9 mouse cellular contexts compared by ENCODE assay signal in genomic region chr2:52438013-52438412, GRCm38 (mm10). TPM values are rescaled to one million over a fixed set of nuclear protein-coding genes. Genes with fewer than 3 reads are reported as not detected.
DNase-seq lines count a peak whose midpoint lies in the region; ATAC-seq lines count a peak whose summit lies in the region.
"Had no signal": no experiment of that assay in that cellular context is flagged by ENCODE, and none has a peak within 500 bp of the region (broad histone marks: within the 10 kb centered on the region; RNA-seq: fewer than 3 reads in every experiment).

No protein-coding gene starts in this region.

- H3K9me3 ChIP-seq in midbrain, embryonic 16.5 days (replicated peaks; ENCODE audit: control insufficient read depth, low read length, poor library complexity, severe bottlenecking), result no peaks in the 10 kb centered on the region
- H3K9me3 ChIP-seq in midbrain, embryonic 15.5 days, result no peaks in the 10 kb centered on the region
- H3K9me3 ChIP-seq in heart, embryonic 13.5 days, result no peaks in the 10 kb centered on the region
- H3K9me3 ChIP-seq in lung, embryonic 16.5 days (ENCODE audit: control insufficient read depth, low read length), result no peaks in the 10 kb centered on the region
- H3K9me3 ChIP-seq: liver, embryonic 15.5 days had no signal

- no peaks in the 10 kb centered on the region for H3K27me3 ChIP-seq in midbrain, embryonic 16.5 days (ENCODE audit: control insufficient read depth, insufficient read depth, low read depth, low read length)
- H3K27me3 ChIP-seq in midbrain, embryonic 15.5 days (replicated peaks), result no peaks in the 10 kb centered on the region
- no peaks in the 10 kb centered on the region for H3K27me3 ChIP-seq in heart, embryonic 13.5 days (replicated peaks)
- no peaks in the 10 kb centered on the region for H3K27me3 ChIP-seq in lung, embryonic 16.5 days (ENCODE audit: control insufficient read depth, insufficient read depth, low read depth, low read length)
- H3K27me3 ChIP-seq: liver, embryonic 15.5 days had no signal

- intact Hi-C loops in gastrocnemius, postnatal 14 days (cut with DNase I; ENCODE audit: low total_unique reads), result loop anchor here (10.0 kb wide), 1 partner anchor 137 kb away; no protein-coding TSS in a partner anchor

- no peak overlapping the region for H3K9ac ChIP-seq in midbrain, embryonic 16.5 days (ENCODE audit: low read depth, low read length)
- no peak overlapping the region for H3K9ac ChIP-seq in midbrain, embryonic 15.5 days
- no peak overlapping the region for H3K9ac ChIP-seq in heart, embryonic 13.5 days
- H3K9ac ChIP-seq in lung, embryonic 16.5 days (ENCODE audit: low read length), result no peak overlapping the region
- H3K9ac ChIP-seq: liver, embryonic 15.5 days had no signal

- 53% methylated on average over 6 of the region's 6 CpGs for WGBS in midbrain, embryonic 16.5 days
- 61% methylated on average over 6 of the region's 6 CpGs for WGBS in midbrain, embryonic 15.5 days
- 13% methylated on average over 6 of the region's 6 CpGs for WGBS in heart, embryonic 13.5 days
- WGBS in lung, embryonic 16.5 days, result 23% methylated on average over 6 of the region's 6 CpGs

- no peak overlapping the region for H3K27ac ChIP-seq in midbrain, embryonic 16.5 days (ENCODE audit: low read length)
- no peak overlapping the region for H3K27ac ChIP-seq in midbrain, embryonic 15.5 days
- H3K27ac ChIP-seq in heart, embryonic 13.5 days (replicated peaks), result peak overlapping the region; percentile 82
- no peak overlapping the region for H3K27ac ChIP-seq in lung, embryonic 16.5 days (ENCODE audit: low read length)
- H3K27ac ChIP-seq: liver, embryonic 15.5 days had no signal

- peaks cover 4% of the 10 kb centered on the region; the same call in 1 of the 2 replicates for H3K36me3 ChIP-seq in midbrain, embryonic 16.5 days (ENCODE audit: control insufficient read depth, insufficient read depth, low read length)
- H3K36me3 ChIP-seq in midbrain, embryonic 15.5 days (replicated peaks), result no peaks in the 10 kb centered on the region; the same call in 1 of the 2 replicates
- no peaks in the 10 kb centered on the region for H3K36me3 ChIP-seq in heart, embryonic 13.5 days
- H3K36me3 ChIP-seq in lung, embryonic 16.5 days (ENCODE audit: control insufficient read depth, insufficient read depth, low read length), result no peaks in the 10 kb centered on the region
- H3K36me3 ChIP-seq: liver, embryonic 15.5 days had no signal

- H3K4me3 ChIP-seq in midbrain, embryonic 16.5 days (ENCODE audit: low read depth, low read length), result no peak overlapping the region
- no peak overlapping the region for H3K4me3 ChIP-seq in midbrain, embryonic 15.5 days
- no peak overlapping the region for H3K4me3 ChIP-seq in heart, embryonic 13.5 days
- H3K4me3 ChIP-seq in lung, embryonic 16.5 days (ENCODE audit: low read length), result no peak overlapping the region
- H3K4me3 ChIP-seq: liver, embryonic 15.5 days had no signal

- no peak overlapping the region for H3K4me2 ChIP-seq in midbrain, embryonic 16.5 days (ENCODE audit: low read length)
- no peak overlapping the region for H3K4me2 ChIP-seq in midbrain, embryonic 15.5 days
- peak overlapping the region; percentile 6; the same call in 1 of the 2 replicates for H3K4me2 ChIP-seq in heart, embryonic 13.5 days
- H3K4me2 ChIP-seq in lung, embryonic 16.5 days (ENCODE audit: low read depth, low read length), result no peak overlapping the region
- H3K4me2 ChIP-seq: liver, embryonic 15.5 days had no signal

- DNase-seq in adrenal gland, postnatal 4 days (ENCODE audit: low spot score in 2 of 2), result peak; percentile 24 to 58
- no peak for DNase-seq in urinary bladder, adult 18-20 months (ENCODE audit: low spot score in 2 of 2)
- DNase-seq in gastrocnemius, postnatal 14 days, result no peak
- DNase-seq in spleen, postnatal 14 days (ENCODE audit: low spot score in 2 of 2), result no peak

- 0 out of 2 replicates have a peak, but pooled peaks cover 2% of the 10 kb centered on the region for H3K4me1 ChIP-seq in midbrain, embryonic 16.5 days (ENCODE audit: control insufficient read depth, insufficient read depth, low read length)
- no peaks in the 10 kb centered on the region for H3K4me1 ChIP-seq in midbrain, embryonic 15.5 days
- H3K4me1 ChIP-seq in heart, embryonic 13.5 days, result peaks cover 50% of the 10 kb centered on the region
- H3K4me1 ChIP-seq in lung, embryonic 16.5 days (replicated peaks; ENCODE audit: control insufficient read depth, insufficient read depth, low read length), result peaks cover 15% of the 10 kb centered on the region; the same call in 1 of the 2 replicates

- ATAC-seq in midbrain, embryonic 16.5 days, result peak; percentile 56
- ATAC-seq in midbrain, embryonic 15.5 days (replicated peaks), result no peak
- 0 out of 2 replicates have a peak, but pooled peaks have one; percentile 47 for ATAC-seq in heart, embryonic 13.5 days (ENCODE audit: extremely low read depth, insufficient number of reproducible peaks, low FRiP score, low TSS enrichment)
- ATAC-seq in lung, embryonic 16.5 days (ENCODE audit: low read depth), result peak; percentile 85

RNA-seq across cellular contexts. Expression of gene Arl5a, which starts 13.3 kb away (rescaled TPM):
- 38.5 and 38.7 TPM in 2 replicates for polyA plus RNA-seq in midbrain, embryonic 16.5 days (2015; fragmentation: Nextera tagmentation; extraction: Ambion mirVana)
- 37.3 and 40.2 TPM in 2 replicates for polyA plus RNA-seq in midbrain, embryonic 15.5 days (2015; fragmentation: Nextera tagmentation; extraction: Ambion mirVana)
- 10 to 100 TPM; 46.1 to 50.9 TPM for total RNA-seq in adrenal gland, postnatal 4 days (2021)
- 47.2 and 51.4 TPM in 2 replicates for polyA plus RNA-seq in heart, embryonic 13.5 days (2015; fragmentation: Nextera tagmentation; extraction: Ambion mirVana)
- polyA plus RNA-seq in lung, embryonic 16.5 days (2015; fragmentation: Nextera tagmentation; extraction: Ambion mirVana), result 27.5 and 36.5 TPM in 2 replicates
- total RNA-seq in gastrocnemius, postnatal 14 days (2021), result 10 to 100 TPM; 27.3 to 33.2 TPM

RNA-seq across cellular contexts. Expression of gene Neb, which starts 59.7 kb away (rescaled TPM):
- polyA plus RNA-seq in midbrain, embryonic 16.5 days (2015; fragmentation: Nextera tagmentation; extraction: Ambion mirVana), result 0.41 and 0.57 TPM in 2 replicates
- polyA plus RNA-seq in midbrain, embryonic 15.5 days (2015; fragmentation: Nextera tagmentation; extraction: Ambion mirVana), result 0.65 and 0.72 TPM in 2 replicates
- 10 to 100 TPM; 23.2 to 73.6 TPM for total RNA-seq in adrenal gland, postnatal 4 days (2021)
- 2.0 and 4.0 TPM in 2 replicates for polyA plus RNA-seq in heart, embryonic 13.5 days (2015; fragmentation: Nextera tagmentation; extraction: Ambion mirVana)
- polyA plus RNA-seq in lung, embryonic 16.5 days (2015; fragmentation: Nextera tagmentation; extraction: Ambion mirVana), result 5.8 and 16.8 TPM in 2 replicates
- total RNA-seq in gastrocnemius, postnatal 14 days (2021), result 1,000 to 10,000 TPM; 4,410 to 4,654 TPM

Comparison
In these comparisons a context has a peak if more than half of its experiments do, and no peak if none do; other contexts are left out.
1. DNase-seq: peak in adrenal gland, postnatal 4 days (2 of 2); none in urinary bladder, adult 18-20 months (0 of 2), gastrocnemius, postnatal 14 days (single experiment) and spleen, postnatal 14 days (0 of 2).